Mouse (Mus musculus): ENCODE measurements at regions not wholly inside any gene's neighbourhood (a gene's known extent, or its start where the extent isn't known, plus 50 kb on each side); places are given as distances from the start of the nearest gene placed in this dataset.

- TF ChIP-seq CTCF (IDR thresholded peaks at IDR 0.05; ENCODE audit: borderline replicate concordance, insufficient read depth, low read depth, low read length) (no peak), POLR2A (IDR thresholded peaks at IDR 0.05; ENCODE audit: borderline replicate concordance, insufficient read depth, low read length) (no peak)
These were observed 324.6 kb upstream of the Slc24a2 start for GRCm38 (mm10) chr4:87554912-87555311.
